Mouse (Mus musculus): Measurements from ENCODE around the gene Cyp2r1. TPM values are rescaled to one million over a fixed set of nuclear protein-coding genes. Genes with fewer than 3 reads are reported as not detected.
"Not testable (repeated sequence)": the region's sequence is repeated elsewhere in the genome, so short reads cannot be mapped to it uniquely, and the experiment has no call there.

Cyp2r1 gene
- polyA plus RNA-seq, 1 experiment from 2014 or later, result 4.3 TPM

DNA sequence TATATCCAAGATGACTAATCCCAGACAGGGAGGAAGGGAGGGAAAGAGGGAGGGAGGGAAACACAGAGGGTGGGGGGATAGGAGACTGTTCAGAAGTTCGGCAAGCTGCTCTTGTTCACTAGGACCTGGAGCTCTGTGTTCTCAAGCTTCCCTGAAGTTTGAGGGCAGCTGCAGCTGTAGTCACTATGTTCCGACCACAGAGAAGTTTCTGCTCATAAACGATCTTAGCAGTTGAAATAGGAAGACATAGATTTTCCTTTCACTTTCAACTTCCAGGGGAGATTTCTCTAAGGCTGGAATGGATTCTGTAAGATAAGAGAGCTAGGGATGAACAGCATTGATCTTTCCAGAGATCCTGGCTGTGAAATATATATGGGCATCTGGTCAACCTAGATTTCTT lies 14.2 kb upstream of the Cyp2r1 start:
- H3K27ac ChIP-seq (ENCODE audit: low read depth), result no peak overlapping the region
- DNase-seq, result no peak
- no peak overlapping the region for H3K4me3 ChIP-seq (ENCODE audit: low read depth, low read length)
- 36% methylated on average over 3 of the region's 3 CpGs for WGBS (ENCODE audit: insufficient replicate concordance)
- H3K36me3 ChIP-seq (replicated peaks; ENCODE audit: insufficient read depth, low read length), result no peaks in the 10 kb centered on the region
- TF ChIP-seq CTCF (IDR thresholded peaks at IDR 0.05; ENCODE audit: low read depth) (no peak), EP300 (IDR thresholded peaks at IDR 0.05; ENCODE audit: low read depth) (no peak)
- H3K9me3 ChIP-seq (ENCODE audit: low read length), result no peaks in the 10 kb centered on the region
- H3K4me2 ChIP-seq (ENCODE audit: low read depth, low read length), result no peak overlapping the region
- no peaks in the 10 kb centered on the region for H3K27me3 ChIP-seq (ENCODE audit: insufficient read depth, low read length)
- ATAC-seq, result no peak
- no peak overlapping the region for H3K9ac ChIP-seq (replicated peaks)
- H3K4me1 ChIP-seq (ENCODE audit: insufficient read depth), result no peaks in the 10 kb centered on the region

DNA sequence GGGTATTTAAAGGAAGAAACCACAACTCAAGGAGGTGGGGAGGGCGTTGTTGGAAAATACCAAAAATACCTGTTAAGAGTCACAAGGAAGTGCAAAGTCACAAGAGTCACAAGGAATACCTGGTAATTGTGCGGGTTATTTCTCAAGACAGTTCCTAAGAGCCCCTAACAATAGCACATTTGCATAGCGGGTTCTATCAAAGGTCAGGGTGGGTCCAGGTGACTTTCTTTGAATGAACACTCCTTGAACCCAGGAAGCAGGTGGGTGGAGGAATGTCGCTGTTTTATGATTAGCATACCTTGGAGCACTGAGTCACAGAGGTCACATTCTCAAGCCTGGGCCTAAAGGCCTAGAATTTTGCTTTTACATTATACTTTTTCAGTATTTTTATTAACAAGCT lies 11.1 kb upstream of the Cyp2r1 start:
- DNase-seq; H3K27me3 ChIP-seq (ENCODE audit: insufficient read depth, low read length); H3K4me3 ChIP-seq (ENCODE audit: low read depth, low read length); H3K9ac ChIP-seq (replicated peaks); H3K4me1 ChIP-seq (ENCODE audit: insufficient read depth); H3K4me2 ChIP-seq (ENCODE audit: low read depth, low read length); H3K27ac ChIP-seq (ENCODE audit: low read depth); H3K36me3 ChIP-seq (replicated peaks; ENCODE audit: insufficient read depth, low read length); ATAC-seq; H3K9me3 ChIP-seq (ENCODE audit: low read length): not testable (repeated sequence)
- WGBS (ENCODE audit: insufficient replicate concordance), result 86% methylated on average over 4 of the region's 4 CpGs

- no peaks in the 10 kb centered on the region for H3K27me3 ChIP-seq (ENCODE audit: insufficient read depth, low read length)
- no peak overlapping the region for H3K4me2 ChIP-seq (ENCODE audit: low read depth, low read length)
- no peak for ATAC-seq
- H3K9me3 ChIP-seq (ENCODE audit: low read length), result no peaks in the 10 kb centered on the region
- H3K36me3 ChIP-seq (replicated peaks; ENCODE audit: insufficient read depth, low read length), result peaks cover 17% of the 10 kb centered on the region
- H3K27ac ChIP-seq (ENCODE audit: low read depth), result no peak overlapping the region
- no peak for TF ChIP-seq EP300 (IDR thresholded peaks at IDR 0.05; ENCODE audit: low read depth)
- TF ChIP-seq CTCF (IDR thresholded peaks at IDR 0.05; ENCODE audit: low read depth), result no peak
- no peaks in the 10 kb centered on the region for H3K4me1 ChIP-seq (ENCODE audit: insufficient read depth)
- H3K9ac ChIP-seq (replicated peaks), result no peak overlapping the region
- no peak overlapping the region for H3K4me3 ChIP-seq (ENCODE audit: low read depth, low read length)
- 97% methylated on average over 1 of the region's 1 CpGs for WGBS (ENCODE audit: insufficient replicate concordance)
- DNase-seq, result no peak
Measured at GRCm38 (mm10) chr7:114536179-114536578, 26.6 kb downstream of the Cyp2r1 start.

- Histone ChIP-seq H3K27me3 (ENCODE audit: insufficient read depth, low read length) (no peaks in the 10 kb centered on the region), H3K4me3 (ENCODE audit: low read depth, low read length) (no peak overlapping the region), H3K9ac (replicated peaks) (no peak overlapping the region), H3K4me2 (ENCODE audit: low read depth, low read length) (no peak overlapping the region), H3K36me3 (replicated peaks; ENCODE audit: insufficient read depth, low read length) (peaks cover 14% of the 10 kb centered on the region), H3K27ac (ENCODE audit: low read depth) (no peak overlapping the region), H3K9me3 (ENCODE audit: low read length) (peaks cover 5% of the 10 kb centered on the region; the same call in 1 of the 2 replicates), H3K4me1 (ENCODE audit: insufficient read depth) (no peaks in the 10 kb centered on the region)
- DNase-seq (no peak), ATAC-seq (no peak)
- 55% methylated on average over 1 of the region's 1 CpGs for WGBS (ENCODE audit: insufficient replicate concordance)
- TF ChIP-seq EP300 (IDR thresholded peaks at IDR 0.05; ENCODE audit: low read depth) (no peak), CTCF (IDR thresholded peaks at IDR 0.05; ENCODE audit: low read depth) (no peak)
Measured at GRCm38 (mm10) chr7:114526245-114526644, 36.5 kb downstream of the Cyp2r1 start.

DNA sequence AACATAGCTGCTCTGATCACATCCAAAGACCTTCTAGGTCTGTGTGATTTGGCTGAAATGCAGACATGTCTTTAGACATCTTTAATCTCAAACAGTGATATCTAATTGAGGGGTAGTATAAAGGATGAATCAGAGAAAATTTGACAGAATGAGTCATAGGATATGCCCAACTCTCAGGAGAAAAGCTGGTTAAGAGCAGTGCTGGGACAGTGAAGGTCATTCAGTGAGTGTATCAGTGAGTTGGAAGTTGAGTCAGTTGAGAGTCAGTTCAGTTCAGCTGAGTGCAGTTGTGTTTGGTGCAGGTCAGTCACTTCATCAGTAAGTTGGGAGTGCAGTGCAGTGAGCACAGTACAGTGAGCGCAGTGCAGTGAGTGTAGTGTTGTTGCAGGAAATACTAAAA lies 42.6 kb downstream of the Cyp2r1 start:
- ATAC-seq, result no peak
- Histone ChIP-seq H3K4me3 (ENCODE audit: low read depth, low read length) (no peak overlapping the region), H3K4me1 (ENCODE audit: insufficient read depth) (no peaks in the 10 kb centered on the region), H3K4me2 (ENCODE audit: low read depth, low read length) (no peak overlapping the region), H3K9ac (replicated peaks) (no peak overlapping the region), H3K36me3 (replicated peaks; ENCODE audit: insufficient read depth, low read length) (peaks cover 10% of the 10 kb centered on the region), H3K9me3 (ENCODE audit: low read length) (peaks cover 5% of the 10 kb centered on the region; the same call in 1 of the 2 replicates), H3K27me3 (ENCODE audit: insufficient read depth, low read length) (no peaks in the 10 kb centered on the region), H3K27ac (ENCODE audit: low read depth) (no peak overlapping the region)
- no peak for DNase-seq
- WGBS (ENCODE audit: insufficient replicate concordance), result 100% methylated on average over 1 of the region's 1 CpGs
- TF ChIP-seq CTCF (IDR thresholded peaks at IDR 0.05; ENCODE audit: low read depth), result no peak
- TF ChIP-seq EP300 (IDR thresholded peaks at IDR 0.05; ENCODE audit: low read depth), result no peak

DNA sequence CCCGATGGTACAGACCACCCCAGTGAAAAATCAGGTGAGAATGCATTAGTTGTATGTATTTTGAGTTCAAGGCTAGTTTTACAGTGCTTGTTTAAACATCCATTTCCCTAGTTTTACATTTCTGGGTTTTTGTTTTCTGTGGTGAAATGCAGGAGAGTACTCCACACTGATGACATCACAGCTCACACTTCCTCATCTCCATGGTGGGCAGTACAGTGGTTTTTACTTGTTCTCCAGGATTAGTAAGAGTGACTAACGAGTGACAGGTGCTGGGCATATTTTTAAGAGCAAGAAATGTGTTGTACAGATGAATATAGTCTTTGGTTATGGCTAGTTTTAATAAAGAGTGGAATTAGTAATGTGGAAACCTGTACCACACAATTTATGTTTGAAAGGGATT lies 53.9 kb downstream of the Cyp2r1 start:
- Histone ChIP-seq H3K27me3 (ENCODE audit: insufficient read depth, low read length) (no peaks in the 10 kb centered on the region), H3K9me3 (ENCODE audit: low read length) (no peaks in the 10 kb centered on the region), H3K4me2 (ENCODE audit: low read depth, low read length) (no peak overlapping the region), H3K27ac (ENCODE audit: low read depth) (no peak overlapping the region), H3K4me1 (ENCODE audit: insufficient read depth) (no peaks in the 10 kb centered on the region), H3K9ac (replicated peaks) (no peak overlapping the region), H3K4me3 (ENCODE audit: low read depth, low read length) (no peak overlapping the region), H3K36me3 (replicated peaks; ENCODE audit: insufficient read depth, low read length) (peaks cover 5% of the 10 kb centered on the region)
- ATAC-seq, result no peak
- no peak for DNase-seq
- TF ChIP-seq CTCF (IDR thresholded peaks at IDR 0.05; ENCODE audit: low read depth) (no peak), EP300 (IDR thresholded peaks at IDR 0.05; ENCODE audit: low read depth) (no peak)
- WGBS (ENCODE audit: insufficient replicate concordance), result 74% methylated on average over 2 of the region's 2 CpGs

Other genes with a start within 250 kb of the Cyp2r1 start
- gene Pde3b, start 147.7 kb downstream of the Cyp2r1 start, polyA plus RNA-seq (2015; fragmentation: Nextera tagmentation; extraction: Ambion mirVana), result 5.0 and 5.4 TPM in 2 replicates
- gene Calca, start 73.4 kb upstream of the Cyp2r1 start, polyA plus RNA-seq (2015; fragmentation: Nextera tagmentation; extraction: Ambion mirVana), result 0.15 TPM in 1 of 2 replicates, not detected in the other
- gene Calcb, start 155.7 kb upstream of the Cyp2r1 start, polyA plus RNA-seq (2015; fragmentation: Nextera tagmentation; extraction: Ambion mirVana), result not detected in 2 replicates
- gene Insc, start 180.7 kb upstream of the Cyp2r1 start, polyA plus RNA-seq (2015; fragmentation: Nextera tagmentation; extraction: Ambion mirVana), result 13.7 and 16.2 TPM in 2 replicates